Comparison of ENCODE assay signal across 14 mouse cellular contexts in genomic region chr2:20563036-20563435, GRCm38 (mm10).
DNase-seq lines count a peak whose midpoint lies in the region; ATAC-seq and TF ChIP-seq lines count a peak whose summit lies in the region.
"Had no signal": no experiment of that assay in that cellular context is flagged by ENCODE, and none has a peak within 500 bp of the region (broad histone marks: within the 10 kb centered on the region; RNA-seq: fewer than 3 reads in every experiment).

No protein-coding gene starts in this region.

- in situ Hi-C loops in ES-E14 (cut with MboI; ENCODE audit: low sequenced_read_pairs in 2 of 2, unreplicated experiment in 2 of 2), result no loop called here
- in situ Hi-C loops in Patski (cut with MboI; ENCODE audit: low pct_unique_long_range_greater_than_20kb), result no loop called here

- H3K4me1 ChIP-seq in kidney, embryonic 14.5 days (ENCODE audit: control insufficient read depth, insufficient read depth, low read length), result peaks cover 19% of the 10 kb centered on the region; the same call in 1 of the 2 replicates
- H3K4me1 ChIP-seq in ES-E14 (ENCODE audit: control insufficient read depth in 2 of 2, insufficient read depth in 2 of 2, low read length in 2 of 2, poor library complexity in 1 of 2), result peaks cover 5 to 12% of the 10 kb centered on the region in 2 experiments
- peaks cover 16% of the 10 kb centered on the region for H3K4me1 ChIP-seq in embryonic fibroblast, embryonic 13.5 days (ENCODE audit: control insufficient read depth, insufficient read depth, low read length)
- H3K4me1 ChIP-seq: liver, embryonic 12.5 days; stomach, embryonic 15.5 days had no signal

- 18% methylated on average over 6 of the region's 6 CpGs for WGBS in kidney, embryonic 14.5 days

- H3K4me2 ChIP-seq in kidney, embryonic 14.5 days (replicated peaks; ENCODE audit: low read depth, low read length), result no peak overlapping the region
- H3K4me2 ChIP-seq: liver, embryonic 12.5 days; stomach, embryonic 15.5 days had no signal

- H3K36me3 ChIP-seq in kidney, embryonic 14.5 days (ENCODE audit: control insufficient read depth, insufficient read depth, low read length), result 0 out of 2 replicates have a peak, but pooled peaks cover 3% of the 10 kb centered on the region
- no peaks in the 10 kb centered on the region for H3K36me3 ChIP-seq in ES-E14 (ENCODE audit: control insufficient read depth, insufficient read depth, low read length, poor library complexity, severe bottlenecking)
- H3K36me3 ChIP-seq: liver, embryonic 12.5 days; stomach, embryonic 15.5 days had no signal

- H3K27ac ChIP-seq in kidney, embryonic 14.5 days (ENCODE audit: low read depth, low read length), result no peak overlapping the region
- peak overlapping the region; percentile 7; the same call in 1 of the 2 replicates for H3K27ac ChIP-seq in ES-E14 (ENCODE audit: insufficient read depth, low read depth, low read length, poor library complexity, severe bottlenecking)
- peak overlapping the region; percentile 36; the same call in 1 of the 2 replicates for H3K27ac ChIP-seq in embryonic fibroblast, embryonic 13.5 days (ENCODE audit: insufficient read depth, low read length)
- H3K27ac ChIP-seq: liver, embryonic 12.5 days; stomach, embryonic 15.5 days had no signal

- no peaks in the 10 kb centered on the region for H3K9me3 ChIP-seq in kidney, embryonic 14.5 days (ENCODE audit: control insufficient read depth, low read length)
- H3K9me3 ChIP-seq in ES-E14 (ENCODE audit: control insufficient read depth, insufficient read depth, low read depth, low read length), result no peaks in the 10 kb centered on the region
- H3K9me3 ChIP-seq: liver, embryonic 12.5 days; stomach, embryonic 15.5 days had no signal

- TF ChIP-seq POLR2A in embryonic fibroblast, embryonic 13.5 days (IDR thresholded peaks at IDR 0.05; ENCODE audit: low read depth, low read length), result no peak

- POLR2A ChIA-PET in Patski (lab: Charles Lee), result interaction anchor here (1.1 kb wide), 1 partner anchor 7 kb away, joined by 3 read pairs; no protein-coding TSS in a partner anchor

- intact Hi-C loops in left cerebral cortex, postnatal 4 days (cut with DNase I), result no loop called here

- H3K27me3 ChIP-seq in kidney, embryonic 14.5 days (ENCODE audit: control insufficient read depth, insufficient read depth, low read length), result no peaks in the 10 kb centered on the region
- no peaks in the 10 kb centered on the region for H3K27me3 ChIP-seq in Patski
- H3K27me3 ChIP-seq: liver, embryonic 12.5 days; stomach, embryonic 15.5 days had no signal

- CTCF ChIA-PET in Patski (lab: Charles Lee), result interaction anchor here (1.1 kb wide), 1 partner anchor 286 kb away, joined by 4 read pairs; no protein-coding TSS in a partner anchor

- H3K9ac ChIP-seq in kidney, embryonic 14.5 days (ENCODE audit: low read depth, low read length), result no peak overlapping the region
- H3K9ac ChIP-seq in ES-E14 (ENCODE audit: insufficient read depth, low read depth, low read length, poor library complexity, severe bottlenecking), result no peak overlapping the region
- H3K9ac ChIP-seq: liver, embryonic 12.5 days; stomach, embryonic 15.5 days had no signal

- DNase-seq in kidney, adult 8-10 months, result no peak
- DNase-seq in ES-E14 (ENCODE audit: low read depth, low spot score) (no peak), Patski (ENCODE audit: low read depth, low spot score) (peak; percentile 37)
- DNase-seq in left cerebral cortex, adult 18-20 months (ENCODE audit: low spot score in 2 of 2), result no peak
- no peak for DNase-seq in left cerebral cortex, postnatal 4 days
- DNase-seq: cerebellum, adult 2 months; gastrocnemius, postnatal 14 days; heart, postnatal 14 days; lung, postnatal 36 days; right cerebral cortex, postnatal 25 days had no signal

- ATAC-seq in kidney, embryonic 14.5 days (ENCODE audit: low FRiP score, low TSS enrichment), result peak; percentile 55; the same call in 1 of the 2 replicates
- peak; percentile 93 for ATAC-seq in Patski
- ATAC-seq: liver, embryonic 12.5 days had no signal

- no peak for TF ChIP-seq CTCF in Patski (IDR thresholded peaks at IDR 0.05)
- no peak for TF ChIP-seq CTCF in embryonic fibroblast, embryonic 13.5 days (IDR thresholded peaks at IDR 0.05; ENCODE audit: borderline replicate concordance, insufficient read depth, low read length)

- H3K4me3 ChIP-seq in kidney, embryonic 14.5 days (ENCODE audit: low read length), result no peak overlapping the region
- H3K4me3 ChIP-seq in ES-E14 (ENCODE audit: insufficient read depth in 1 of 2, low read depth in 1 of 2, low read length in 2 of 2, poor library complexity in 1 of 2, severe bottlenecking in 1 of 2), result no peak overlapping the region
- no peak overlapping the region for H3K4me3 ChIP-seq in embryonic fibroblast, embryonic 13.5 days (ENCODE audit: insufficient read depth, low read length)
- H3K4me3 ChIP-seq: liver, embryonic 12.5 days; stomach, embryonic 15.5 days had no signal

TF ChIP-seq in ES-E14, 5 proteins besides CTCF, POLR2A, EP300 and RAD21:
- TF ChIP-seq ZC3H11A (IDR thresholded peaks at IDR 0.05; ENCODE audit: borderline replicate concordance, low read depth, low read length) (no peak), HCFC1 (IDR thresholded peaks at IDR 0.05; ENCODE audit: borderline replicate concordance, insufficient read depth, low read length) (no peak), CHD2 (IDR thresholded peaks at IDR 0.05; ENCODE audit: low read depth, low read length) (no peak), ZNF384 (IDR thresholded peaks at IDR 0.05; ENCODE audit: low read depth, low read length) (no peak), MAFK (IDR thresholded peaks at IDR 0.05; ENCODE audit: insufficient read depth, low read depth, low read length) (no peak)
TF ChIP-seq in ES-E14: peak in this region for 0.
